Mouse (Mus musculus): ENCODE measurements around the gene Prkci. TPM values are rescaled to one million over a fixed set of nuclear protein-coding genes. Genes with fewer than 3 reads are reported as not detected.

The Prkci gene
- 10 to 100 TPM; 14.2 to 16.7 TPM for total RNA-seq (2023)

GRCm38 (mm10) chr3:30995283-30995898 is at the start of gene Prkci:
Prkci (plus strand) TSS chr3:30995747.

GRCm38 (mm10) chr3:30969104-30969581 is 26.4 kb upstream of the Prkci start, which contains the start of gene Phc3:
Phc3 (minus strand) TSS chr3:30969415.

GRCm38 (mm10) chr3:31094531-31095178 is 99.1 kb downstream of the Prkci start, which contains the start of gene Skil:
Skil (plus strand) TSS chr3:31095058.

Other genes with a start within 250 kb of the Prkci start
- not detected for gene Samd7, start 249.5 kb upstream of the Prkci start, total RNA-seq (2023)
- gene Sec62, start 202.9 kb upstream of the Prkci start, total RNA-seq (2023): 10 to 100 TPM; 69.3 to 74.1 TPM
- gene Gpr160, start 139.8 kb upstream of the Prkci start, total RNA-seq (2023): 1 to 10 TPM; 1.7 to 2.4 TPM
- 10 to 100 TPM; 85.4 to 85.7 TPM for gene Phc3, start 26.3 kb upstream of the Prkci start, total RNA-seq (2023)
- gene Skil, start 99.3 kb downstream of the Prkci start, total RNA-seq (2023): 10 to 100 TPM; 60.2 to 61.7 TPM
- not detected for gene Cldn11, start 154.2 kb downstream of the Prkci start, total RNA-seq (2023)

Data from T-cell, adult 66 days (primary cell).